Mouse (Mus musculus): ENCODE results near the gene Sapcd1.

Sapcd1 gene

DNA sequence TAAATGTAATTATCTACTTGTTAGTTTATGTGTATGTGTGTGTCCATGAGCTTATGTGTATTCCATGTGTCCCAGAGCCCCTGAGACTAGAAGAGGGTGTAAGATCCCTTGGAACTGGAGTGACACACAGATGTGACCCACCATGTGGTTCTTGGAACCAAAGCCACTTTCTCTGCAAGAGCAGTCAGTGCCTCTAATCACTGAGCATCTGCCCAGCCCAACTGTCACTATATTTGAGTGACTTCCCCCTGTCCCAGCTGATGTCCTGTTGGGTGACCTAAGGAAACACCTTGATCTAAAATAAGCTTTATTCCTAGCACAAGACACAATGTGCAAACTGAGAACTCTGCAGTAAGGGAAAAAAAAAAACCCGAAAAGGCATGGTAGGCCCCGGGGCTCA lies 499 bp upstream of the Sapcd1 start:
- Histone ChIP-seq H3K27me3 (ENCODE audit: insufficient read depth, low read length) (peaks cover 31% of the 10 kb centered on the region), H3K36me3 (ENCODE audit: insufficient read depth, low read length) (no peaks in the 10 kb centered on the region), H3K4me3 (replicated peaks; ENCODE audit: low read length) (no peak overlapping the region), H3K9me3 (ENCODE audit: low read length) (no peaks in the 10 kb centered on the region), H3K4me1 (replicated peaks; ENCODE audit: low read depth, low read length) (peaks cover 70% of the 10 kb centered on the region)
- TF ChIP-seq NANOG (IDR thresholded peaks at IDR 0.05; ENCODE audit: borderline replicate concordance, low read length): no peak
- no peak for TF ChIP-seq POU5F1 (IDR thresholded peaks at IDR 0.05; ENCODE audit: borderline replicate concordance, low read length)
- TF ChIP-seq CTCF (conservative IDR thresholded peaks at IDR 0.05; ENCODE audit: low read length): no peak

DNA sequence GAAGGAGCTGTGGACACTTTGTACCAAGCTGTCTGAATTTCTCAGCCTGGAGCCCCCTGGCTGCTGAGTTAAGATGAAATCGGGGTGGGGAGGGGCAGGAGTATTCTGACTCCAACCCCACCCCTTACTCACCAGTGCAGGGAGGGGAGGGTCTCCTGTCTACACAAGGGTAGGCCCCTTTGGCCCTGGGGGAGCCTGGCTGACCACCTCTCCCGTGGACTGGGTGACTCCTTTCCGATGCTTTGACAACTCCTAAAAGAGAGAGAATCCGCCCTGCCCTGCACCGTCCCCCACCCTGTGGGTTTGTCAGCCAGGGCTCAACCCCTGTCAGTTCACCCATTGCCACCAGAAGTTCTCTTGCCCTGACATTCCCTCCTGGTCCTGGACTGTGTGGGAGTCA lies 1.6 kb downstream of the Sapcd1 start:
- TF ChIP-seq CTCF (conservative IDR thresholded peaks at IDR 0.05; ENCODE audit: low read length): no peak
- TF ChIP-seq POU5F1 (IDR thresholded peaks at IDR 0.05; ENCODE audit: borderline replicate concordance, low read length): no peak
- TF ChIP-seq NANOG (IDR thresholded peaks at IDR 0.05; ENCODE audit: borderline replicate concordance, low read length): no peak
- H3K4me1 ChIP-seq (replicated peaks; ENCODE audit: low read depth, low read length): peaks cover 77% of the 10 kb centered on the region
- peak overlapping the region; percentile 20; the same call in 1 of the 2 replicates for H3K4me3 ChIP-seq (replicated peaks; ENCODE audit: low read length)
- H3K36me3 ChIP-seq (ENCODE audit: insufficient read depth, low read length): no peaks in the 10 kb centered on the region
- H3K27me3 ChIP-seq (ENCODE audit: insufficient read depth, low read length): peaks cover 25% of the 10 kb centered on the region
- H3K9me3 ChIP-seq (ENCODE audit: low read length): no peaks in the 10 kb centered on the region

DNA sequence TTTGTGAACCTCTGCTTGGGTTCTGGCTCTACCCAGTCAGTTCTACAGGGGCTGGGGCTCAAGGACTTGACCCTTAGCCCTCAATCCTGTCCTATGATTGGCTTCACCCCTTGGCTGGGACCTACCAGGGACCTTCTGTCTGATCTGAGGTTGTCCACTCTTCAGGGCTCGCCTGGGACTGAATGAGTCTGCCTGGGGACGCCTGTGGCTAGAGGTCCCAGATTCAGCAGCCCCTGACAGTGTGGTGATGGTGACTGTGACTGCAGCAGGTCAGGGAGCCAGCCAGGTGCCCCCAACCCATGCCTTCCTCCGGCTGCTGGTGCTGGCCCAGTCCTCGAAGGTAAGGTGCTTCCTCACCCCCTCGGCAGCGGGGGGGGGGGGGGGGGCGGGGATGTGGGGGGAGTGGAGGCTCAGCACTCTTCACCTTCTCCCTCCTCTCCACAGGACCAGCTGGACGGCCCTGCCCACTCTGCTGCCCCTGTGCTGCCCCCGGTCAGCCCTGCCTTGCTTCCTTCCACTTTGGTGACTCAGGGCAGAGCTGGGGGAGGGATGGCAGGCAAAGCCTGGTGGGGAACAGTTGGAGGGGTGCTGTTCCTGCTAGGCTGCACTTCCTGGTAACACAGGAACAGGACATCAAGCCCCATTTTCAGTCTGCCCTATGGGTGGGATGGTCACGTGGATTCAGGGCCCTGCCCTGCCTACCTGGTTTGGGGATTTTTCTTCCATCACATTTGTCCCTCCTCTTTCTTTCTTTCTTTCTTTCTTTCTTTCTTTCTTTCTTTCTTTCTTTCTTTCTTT lies 2.9 kb downstream of the Sapcd1 start:
- H3K4me1 ChIP-seq (replicated peaks; ENCODE audit: low read depth, low read length): peaks cover 75% of the 10 kb centered on the region
- H3K36me3 ChIP-seq (ENCODE audit: insufficient read depth, low read length): no peaks in the 10 kb centered on the region
- peaks cover 23% of the 10 kb centered on the region for H3K27me3 ChIP-seq (ENCODE audit: insufficient read depth, low read length)
- no peaks in the 10 kb centered on the region for H3K9me3 ChIP-seq (ENCODE audit: low read length)
- H3K4me3 ChIP-seq (replicated peaks; ENCODE audit: low read length): no peak overlapping the region
- no peak for TF ChIP-seq NANOG (IDR thresholded peaks at IDR 0.05; ENCODE audit: borderline replicate concordance, low read length)
- no peak for TF ChIP-seq POU5F1 (IDR thresholded peaks at IDR 0.05; ENCODE audit: borderline replicate concordance, low read length)
- TF ChIP-seq CTCF (conservative IDR thresholded peaks at IDR 0.05; ENCODE audit: low read length): no peak

DNA sequence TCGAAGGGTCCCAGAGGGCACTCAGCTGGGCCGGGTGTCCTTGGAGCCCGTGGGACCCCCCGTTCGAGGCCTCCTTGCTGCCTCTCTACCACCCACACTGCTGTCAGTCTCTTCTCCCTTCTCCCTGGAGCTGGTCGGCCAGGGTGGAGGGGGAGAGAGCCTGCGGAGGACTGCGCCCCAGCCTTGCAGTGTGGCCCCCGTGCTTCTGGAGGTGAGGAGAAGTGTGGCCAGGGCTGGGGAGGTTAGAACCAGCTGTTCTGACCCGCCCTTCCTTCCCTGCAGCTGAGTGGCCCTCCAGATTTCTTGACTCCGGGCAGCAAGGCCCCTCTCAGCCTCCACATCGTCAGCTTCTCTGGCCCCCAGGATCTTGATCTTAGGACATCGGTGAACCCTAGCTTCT lies 3.6 kb downstream of the Sapcd1 start:
- TF ChIP-seq POU5F1 (IDR thresholded peaks at IDR 0.05; ENCODE audit: borderline replicate concordance, low read length) (no peak), CTCF (conservative IDR thresholded peaks at IDR 0.05; ENCODE audit: low read length) (no peak), NANOG (IDR thresholded peaks at IDR 0.05; ENCODE audit: borderline replicate concordance, low read length) (no peak)
- Histone ChIP-seq H3K27me3 (ENCODE audit: insufficient read depth, low read length) (peaks cover 22% of the 10 kb centered on the region), H3K9me3 (ENCODE audit: low read length) (no peaks in the 10 kb centered on the region), H3K4me3 (replicated peaks; ENCODE audit: low read length) (no peak overlapping the region), H3K36me3 (ENCODE audit: insufficient read depth, low read length) (no peaks in the 10 kb centered on the region), H3K4me1 (replicated peaks; ENCODE audit: low read depth, low read length) (peaks cover 77% of the 10 kb centered on the region)

DNA sequence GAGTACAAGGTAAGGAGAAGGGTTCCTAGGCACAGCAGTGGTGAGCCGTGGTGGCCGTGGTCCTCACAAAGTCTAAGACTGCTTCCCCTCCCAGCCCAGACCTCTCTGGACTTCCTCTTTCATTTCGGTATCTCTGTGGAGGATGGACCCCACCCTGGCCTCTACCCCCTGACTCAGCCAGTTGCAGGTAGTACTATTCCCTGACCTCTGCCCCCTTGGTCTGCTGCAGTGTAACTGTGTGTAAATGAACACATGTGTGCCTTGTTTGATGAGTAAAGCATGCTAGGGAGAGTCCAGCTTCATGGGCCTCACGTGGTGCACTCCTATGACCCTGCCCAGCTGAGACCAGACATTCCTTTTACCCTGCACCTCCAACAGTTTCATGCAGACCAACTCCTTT lies 4.1 kb downstream of the Sapcd1 start:
- Histone ChIP-seq H3K4me1 (replicated peaks; ENCODE audit: low read depth, low read length) (peaks cover 75% of the 10 kb centered on the region), H3K27me3 (ENCODE audit: insufficient read depth, low read length) (peaks cover 22% of the 10 kb centered on the region), H3K36me3 (ENCODE audit: insufficient read depth, low read length) (no peaks in the 10 kb centered on the region), H3K9me3 (ENCODE audit: low read length) (no peaks in the 10 kb centered on the region), H3K4me3 (replicated peaks; ENCODE audit: low read length) (no peak overlapping the region)
- TF ChIP-seq CTCF (conservative IDR thresholded peaks at IDR 0.05; ENCODE audit: low read length) (no peak), POU5F1 (IDR thresholded peaks at IDR 0.05; ENCODE audit: borderline replicate concordance, low read length) (no peak), NANOG (IDR thresholded peaks at IDR 0.05; ENCODE audit: borderline replicate concordance, low read length) (no peak)

DNA sequence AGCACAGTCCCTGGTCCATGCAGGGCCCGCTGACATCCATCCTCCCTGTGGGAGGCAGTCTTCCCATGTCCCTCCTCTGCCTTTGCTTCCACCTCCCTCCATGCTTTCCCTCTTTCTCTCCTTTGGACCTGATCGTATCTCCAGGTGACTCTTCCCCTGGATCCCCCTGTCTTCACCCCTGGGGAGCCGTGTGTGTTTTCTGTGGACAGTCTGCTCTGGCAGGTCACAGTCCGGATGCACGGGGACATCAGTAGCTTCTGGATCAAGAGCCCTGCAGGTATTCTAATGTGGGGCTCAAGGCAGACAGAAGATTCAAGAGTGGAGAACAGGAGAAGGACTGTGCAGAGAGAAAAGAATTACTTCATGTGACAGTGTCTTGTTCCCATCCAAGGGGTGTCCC lies 4.6 kb downstream of the Sapcd1 start:
- no peak overlapping the region for H3K4me3 ChIP-seq (replicated peaks; ENCODE audit: low read length)
- H3K27me3 ChIP-seq (ENCODE audit: insufficient read depth, low read length): peaks cover 22% of the 10 kb centered on the region
- no peak for TF ChIP-seq NANOG (IDR thresholded peaks at IDR 0.05; ENCODE audit: borderline replicate concordance, low read length)
- no peak for TF ChIP-seq POU5F1 (IDR thresholded peaks at IDR 0.05; ENCODE audit: borderline replicate concordance, low read length)
- TF ChIP-seq CTCF (conservative IDR thresholded peaks at IDR 0.05; ENCODE audit: low read length): no peak
- H3K9me3 ChIP-seq (ENCODE audit: low read length): no peaks in the 10 kb centered on the region
- no peaks in the 10 kb centered on the region for H3K36me3 ChIP-seq (ENCODE audit: insufficient read depth, low read length)
- peaks cover 75% of the 10 kb centered on the region for H3K4me1 ChIP-seq (replicated peaks; ENCODE audit: low read depth, low read length)

DNA sequence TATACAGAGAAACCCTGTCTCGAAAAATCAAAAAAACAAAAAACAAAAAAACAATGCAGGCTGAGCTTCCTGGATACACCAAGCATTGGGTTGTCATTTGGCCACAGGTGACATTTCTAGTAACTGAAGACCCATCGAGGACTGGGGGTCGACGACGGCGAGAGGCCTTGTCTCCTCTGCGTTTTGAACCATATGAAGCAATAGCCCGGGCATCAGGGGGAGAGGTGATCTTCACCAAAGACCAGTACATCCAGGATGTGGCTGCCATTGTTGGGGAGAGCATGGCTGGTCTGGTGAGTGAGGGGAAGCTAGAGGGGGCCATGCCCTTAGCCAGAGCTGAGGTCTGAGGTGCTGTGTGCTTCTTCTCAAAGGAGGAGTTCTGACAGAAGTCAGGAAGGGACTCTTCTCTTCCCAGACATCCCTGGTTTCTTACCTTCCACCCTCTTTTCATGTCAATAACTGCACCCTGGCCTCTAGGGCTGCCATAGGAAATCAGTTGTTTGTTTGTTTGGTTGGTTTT lies 5.2 kb downstream of the Sapcd1 start:
- peaks cover 3% of the 10 kb centered on the region; the same call in 1 of the 2 replicates for H3K36me3 ChIP-seq (ENCODE audit: insufficient read depth, low read length)
- TF ChIP-seq NANOG (IDR thresholded peaks at IDR 0.05; ENCODE audit: borderline replicate concordance, low read length) (no peak), POU5F1 (IDR thresholded peaks at IDR 0.05; ENCODE audit: borderline replicate concordance, low read length) (no peak), CTCF (conservative IDR thresholded peaks at IDR 0.05; ENCODE audit: low read length) (no peak)
- no peak overlapping the region for H3K4me3 ChIP-seq (replicated peaks; ENCODE audit: low read length)
- H3K4me1 ChIP-seq (replicated peaks; ENCODE audit: low read depth, low read length): peaks cover 75% of the 10 kb centered on the region
- peaks cover 22% of the 10 kb centered on the region for H3K27me3 ChIP-seq (ENCODE audit: insufficient read depth, low read length)
- no peaks in the 10 kb centered on the region for H3K9me3 ChIP-seq (ENCODE audit: low read length)

DNA sequence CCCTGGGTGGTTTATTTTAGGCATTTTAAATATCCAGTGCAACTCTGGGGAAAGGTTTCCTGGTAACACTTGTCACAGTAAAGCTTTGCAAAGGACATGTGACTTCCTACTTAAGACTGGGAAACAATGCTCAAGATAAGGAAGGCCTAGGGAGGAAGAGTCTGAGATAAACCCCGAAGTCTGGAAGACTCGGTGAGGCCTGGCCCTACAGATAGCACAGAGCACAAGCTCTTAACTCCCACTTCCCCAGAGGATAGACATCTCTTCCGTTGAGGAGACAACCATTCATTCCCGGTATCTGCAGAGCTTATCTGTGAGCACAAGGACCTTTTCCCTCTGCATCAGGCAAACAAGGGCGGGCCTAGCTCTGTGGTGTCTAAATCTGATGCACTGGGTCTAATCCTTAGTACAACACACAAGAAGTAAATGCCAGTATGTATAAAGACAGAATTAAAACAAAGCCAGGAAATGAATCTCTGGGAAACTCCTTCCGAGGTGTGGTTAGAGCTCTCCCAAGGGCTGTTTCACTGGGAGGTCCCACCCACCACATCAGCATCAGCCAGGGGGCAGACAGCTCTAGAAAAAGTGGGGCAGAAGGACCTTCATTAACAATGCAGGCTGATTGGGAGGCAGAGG lies 5.9 kb downstream of the Sapcd1 start:
- no peak for TF ChIP-seq CTCF (conservative IDR thresholded peaks at IDR 0.05; ENCODE audit: low read length)
- no peak for TF ChIP-seq POU5F1 (IDR thresholded peaks at IDR 0.05; ENCODE audit: borderline replicate concordance, low read length)
- TF ChIP-seq NANOG (IDR thresholded peaks at IDR 0.05; ENCODE audit: borderline replicate concordance, low read length): no peak
- Histone ChIP-seq H3K9me3 (ENCODE audit: low read length) (no peaks in the 10 kb centered on the region), H3K4me3 (replicated peaks; ENCODE audit: low read length) (peak overlapping the region; percentile 26; the same call in 1 of the 2 replicates), H3K36me3 (ENCODE audit: insufficient read depth, low read length) (peaks cover 9% of the 10 kb centered on the region), H3K4me1 (replicated peaks; ENCODE audit: low read depth, low read length) (peaks cover 75% of the 10 kb centered on the region), H3K27me3 (ENCODE audit: insufficient read depth, low read length) (peaks cover 22% of the 10 kb centered on the region)

All from E14TG2a.4 (cell line).